Mouse (Mus musculus) kidney, adult 2 months (tissue): Measurements from ENCODE around the gene Aqp9.

Source experiments
- CTCF ChIP-seq: fragments of 200-500 bp; conservative IDR thresholded peaks from 2 replicates; pipeline ENCODE4 v1.5.1; 2011; ENCODE audit warnings: low read depth, mild to moderate bottlenecking, control low read depth, low read length, moderate library complexity, mixed read lengths; ENCODE audit not compliant: insufficient read depth, insufficient read length
- POLR2A ChIP-seq: fragments of 200-500 bp; IDR thresholded peaks from one replicate; pipeline ENCODE4 v1.6.1; 2011; ENCODE audit warnings: low read depth, low read length, control low read depth

DNA sequence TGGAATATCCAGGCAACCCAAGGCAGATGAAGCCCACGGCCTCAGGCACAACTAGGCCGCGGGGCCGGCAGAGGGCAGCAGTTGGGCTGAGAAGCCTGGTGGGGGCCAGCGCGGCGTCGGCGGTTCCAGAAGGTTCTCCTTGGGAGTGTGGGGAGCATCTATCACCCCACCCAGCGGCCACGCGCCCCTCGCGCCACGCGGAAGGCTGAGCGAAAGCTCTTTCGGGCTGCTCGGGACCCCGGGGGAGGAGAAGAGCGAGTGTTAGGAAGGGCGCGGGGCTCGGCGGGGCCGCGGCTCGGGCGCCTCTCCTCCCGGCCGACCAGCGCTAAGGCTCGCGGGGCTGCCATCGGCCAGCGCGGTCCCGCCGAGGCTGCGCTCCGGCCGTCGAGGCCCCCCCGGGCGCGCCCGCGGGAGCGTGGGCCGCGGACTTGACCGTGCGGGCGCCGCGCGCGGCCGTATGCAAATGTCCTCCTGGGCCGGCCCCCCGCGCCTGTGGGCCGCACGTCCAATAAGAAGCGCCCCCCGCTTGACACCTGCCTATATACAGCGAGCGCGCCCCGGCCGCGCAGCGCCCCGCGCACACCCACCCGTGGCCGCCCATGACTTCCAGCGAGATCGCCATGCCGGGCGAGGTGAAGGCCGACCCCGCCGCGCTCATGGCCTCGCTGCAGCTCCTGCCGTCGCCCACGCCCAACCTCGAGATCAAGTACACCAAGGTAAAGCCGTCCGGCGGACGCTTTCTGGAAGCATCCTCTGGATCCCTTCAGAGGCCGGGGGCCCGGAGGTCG, 47.0 kb upstream of the Aqp9 start, which contains the start of gene Aldh1a2:
- peak; percentile 50 for TF ChIP-seq CTCF
- no peak for TF ChIP-seq POLR2A
